Mouse (Mus musculus): ENCODE data around the gene Adra2b. TPM values are rescaled to one million over a fixed set of nuclear protein-coding genes. Genes with fewer than 3 reads are reported as not detected.

Adra2b gene
- polyA plus RNA-seq, 1 experiment: 2.1 TPM

GRCm38 (mm10) chr2:127394606-127395161 lies 31.7 kb downstream of the Adra2b start:
- Histone ChIP-seq H3K4me3 (ENCODE audit: low read depth, low read length) (no peak overlapping the region), H3K9ac (ENCODE audit: low read depth, poor library complexity, severe bottlenecking) (no peak overlapping the region), H3K27me3 (ENCODE audit: control insufficient read depth, insufficient read depth, low read length, poor library complexity, severe bottlenecking) (no peaks in the 10 kb centered on the region), H3K4me1 (ENCODE audit: control insufficient read depth, insufficient read depth, low read length) (no peaks in the 10 kb centered on the region), H3K36me3 (ENCODE audit: control insufficient read depth, insufficient read depth, low read length, poor library complexity, severe bottlenecking) (no peaks in the 10 kb centered on the region), H3K27ac (ENCODE audit: insufficient read depth, low read length) (no peak overlapping the region), H3K9me3 (replicated peaks; ENCODE audit: control insufficient read depth, insufficient read depth, low read length, poor library complexity, severe bottlenecking) (no peaks in the 10 kb centered on the region)
- TF ChIP-seq POLR2A (IDR thresholded peaks at IDR 0.05; ENCODE audit: insufficient read depth, low read length) (no peak), EP300 (IDR thresholded peaks at IDR 0.05; ENCODE audit: insufficient read depth, low read depth, low read length) (no peak), CTCF (IDR thresholded peaks at IDR 0.05; ENCODE audit: low read depth, low read length) (no peak)

GRCm38 (mm10) chr2:127398738-127399137 lies 35.7 kb downstream of the Adra2b start:
- TF ChIP-seq EP300 (IDR thresholded peaks at IDR 0.05; ENCODE audit: insufficient read depth, low read depth, low read length): no peak
- no peak for TF ChIP-seq CTCF (IDR thresholded peaks at IDR 0.05; ENCODE audit: low read depth, low read length)
- TF ChIP-seq POLR2A (IDR thresholded peaks at IDR 0.05; ENCODE audit: insufficient read depth, low read length): no peak
- H3K4me3 ChIP-seq (ENCODE audit: low read depth, low read length): no peak overlapping the region
- H3K4me1 ChIP-seq (ENCODE audit: control insufficient read depth, insufficient read depth, low read length): no peaks in the 10 kb centered on the region
- H3K36me3 ChIP-seq (ENCODE audit: control insufficient read depth, insufficient read depth, low read length, poor library complexity, severe bottlenecking): no peaks in the 10 kb centered on the region
- no peaks in the 10 kb centered on the region for H3K9me3 ChIP-seq (replicated peaks; ENCODE audit: control insufficient read depth, insufficient read depth, low read length, poor library complexity, severe bottlenecking)
- H3K27ac ChIP-seq (ENCODE audit: insufficient read depth, low read length): no peak overlapping the region
- no peaks in the 10 kb centered on the region for H3K27me3 ChIP-seq (ENCODE audit: control insufficient read depth, insufficient read depth, low read length, poor library complexity, severe bottlenecking)
- no peak overlapping the region for H3K9ac ChIP-seq (ENCODE audit: low read depth, poor library complexity, severe bottlenecking)

DNA sequence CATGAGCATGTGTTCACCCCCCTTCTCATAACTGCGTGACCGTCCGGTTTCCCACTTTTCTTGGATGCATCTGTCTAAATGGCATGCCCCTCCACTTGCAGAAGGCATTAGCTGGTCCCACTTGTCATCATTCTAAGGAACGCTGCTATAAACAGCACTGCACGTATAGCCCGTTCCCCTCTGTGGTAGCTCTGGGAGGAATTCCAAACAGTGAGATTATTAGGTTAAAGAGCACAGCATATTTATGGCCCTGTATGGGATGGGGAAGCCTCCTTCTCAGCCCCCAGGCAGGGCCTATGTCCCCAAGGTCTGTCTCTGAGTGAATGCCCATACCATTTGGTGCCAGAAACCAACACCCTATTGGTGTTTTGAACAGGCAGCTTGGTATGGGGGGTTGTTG lies 48.1 kb downstream of the Adra2b start:
- H3K4me1 ChIP-seq (ENCODE audit: control insufficient read depth, insufficient read depth, low read length): no peaks in the 10 kb centered on the region
- H3K4me3 ChIP-seq (ENCODE audit: low read depth, low read length): no peak overlapping the region
- no peak overlapping the region for H3K9ac ChIP-seq (ENCODE audit: low read depth, poor library complexity, severe bottlenecking)
- TF ChIP-seq POLR2A (IDR thresholded peaks at IDR 0.05; ENCODE audit: insufficient read depth, low read length): no peak
- no peak for TF ChIP-seq EP300 (IDR thresholded peaks at IDR 0.05; ENCODE audit: insufficient read depth, low read depth, low read length)
- no peak for TF ChIP-seq CTCF (IDR thresholded peaks at IDR 0.05; ENCODE audit: low read depth, low read length)
- H3K9me3 ChIP-seq (replicated peaks; ENCODE audit: control insufficient read depth, insufficient read depth, low read length, poor library complexity, severe bottlenecking): no peaks in the 10 kb centered on the region
- H3K36me3 ChIP-seq (ENCODE audit: control insufficient read depth, insufficient read depth, low read length, poor library complexity, severe bottlenecking): no peaks in the 10 kb centered on the region
- no peaks in the 10 kb centered on the region for H3K27me3 ChIP-seq (ENCODE audit: control insufficient read depth, insufficient read depth, low read length, poor library complexity, severe bottlenecking)
- no peak overlapping the region for H3K27ac ChIP-seq (ENCODE audit: insufficient read depth, low read length)

- H3K9me3 ChIP-seq (replicated peaks; ENCODE audit: control insufficient read depth, insufficient read depth, low read length, poor library complexity, severe bottlenecking): no peaks in the 10 kb centered on the region
- H3K27ac ChIP-seq (ENCODE audit: insufficient read depth, low read length): no peak overlapping the region
- H3K27me3 ChIP-seq (ENCODE audit: control insufficient read depth, insufficient read depth, low read length, poor library complexity, severe bottlenecking): no peaks in the 10 kb centered on the region
- no peaks in the 10 kb centered on the region for H3K36me3 ChIP-seq (ENCODE audit: control insufficient read depth, insufficient read depth, low read length, poor library complexity, severe bottlenecking)
- H3K4me3 ChIP-seq (ENCODE audit: low read depth, low read length): no peak overlapping the region
- H3K9ac ChIP-seq (ENCODE audit: low read depth, poor library complexity, severe bottlenecking): no peak overlapping the region
- no peaks in the 10 kb centered on the region for H3K4me1 ChIP-seq (ENCODE audit: control insufficient read depth, insufficient read depth, low read length)
- TF ChIP-seq EP300 (IDR thresholded peaks at IDR 0.05; ENCODE audit: insufficient read depth, low read depth, low read length) (no peak), CTCF (IDR thresholded peaks at IDR 0.05; ENCODE audit: low read depth, low read length) (no peak), POLR2A (IDR thresholded peaks at IDR 0.05; ENCODE audit: insufficient read depth, low read length) (no peak)
These were observed 52.8 kb downstream of the Adra2b start for GRCm38 (mm10) chr2:127415806-127416205.

- TF ChIP-seq CTCF (IDR thresholded peaks at IDR 0.05; ENCODE audit: low read depth, low read length): no peak
- TF ChIP-seq EP300 (IDR thresholded peaks at IDR 0.05; ENCODE audit: insufficient read depth, low read depth, low read length): no peak
- TF ChIP-seq POLR2A (IDR thresholded peaks at IDR 0.05; ENCODE audit: insufficient read depth, low read length): no peak
- Histone ChIP-seq H3K4me1 (ENCODE audit: control insufficient read depth, insufficient read depth, low read length) (no peaks in the 10 kb centered on the region), H3K9me3 (replicated peaks; ENCODE audit: control insufficient read depth, insufficient read depth, low read length, poor library complexity, severe bottlenecking) (no peaks in the 10 kb centered on the region), H3K4me3 (ENCODE audit: low read depth, low read length) (no peak overlapping the region), H3K27ac (ENCODE audit: insufficient read depth, low read length) (no peak overlapping the region), H3K27me3 (ENCODE audit: control insufficient read depth, insufficient read depth, low read length, poor library complexity, severe bottlenecking) (no peaks in the 10 kb centered on the region), H3K36me3 (ENCODE audit: control insufficient read depth, insufficient read depth, low read length, poor library complexity, severe bottlenecking) (no peaks in the 10 kb centered on the region), H3K9ac (ENCODE audit: low read depth, poor library complexity, severe bottlenecking) (no peak overlapping the region)
These were observed 53.7 kb downstream of the Adra2b start for GRCm38 (mm10) chr2:127416706-127417105.

Other genes with a start within 250 kb of the Adra2b start
- 90.3 and 97.1 TPM in 2 replicates for gene Ncaph, start 229.3 kb upstream of the Adra2b start, polyA plus RNA-seq (2011; ENCODE audit: insufficient read depth, insufficient read length, low read depth, missing spikeins)
- gene Itpripl1, start 219.8 kb upstream of the Adra2b start, polyA plus RNA-seq (2011; ENCODE audit: insufficient read depth, insufficient read length, low read depth, missing spikeins): 9.1 and 10.2 TPM in 2 replicates
- gene 1810024B03Rik, start 154.9 kb upstream of the Adra2b start, polyA plus RNA-seq (2011; ENCODE audit: insufficient read depth, insufficient read length, low read depth, missing spikeins): 1.9 and 2.4 TPM in 2 replicates
- gene Snrnp200, start 154.8 kb upstream of the Adra2b start, polyA plus RNA-seq (2011; ENCODE audit: insufficient read depth, insufficient read length, low read depth, missing spikeins): 137 and 143 TPM in 2 replicates
- gene Ciao1, start 115.4 kb upstream of the Adra2b start, polyA plus RNA-seq (2011; ENCODE audit: insufficient read depth, insufficient read length, low read depth, missing spikeins): 43.7 and 53.8 TPM in 2 replicates
- 21.7 and 22.3 TPM in 2 replicates for gene Tmem127, start 115.3 kb upstream of the Adra2b start, polyA plus RNA-seq (2011; ENCODE audit: insufficient read depth, insufficient read length, low read depth, missing spikeins)
- gene Stard7, start 93.0 kb upstream of the Adra2b start, polyA plus RNA-seq (2011; ENCODE audit: insufficient read depth, insufficient read length, low read depth, missing spikeins): 45.0 and 45.7 TPM in 2 replicates
- gene Dusp2, start 27.0 kb upstream of the Adra2b start, polyA plus RNA-seq (2011; ENCODE audit: insufficient read depth, insufficient read length, low read depth, missing spikeins): 0.61 and 1.9 TPM in 2 replicates
- not detected in 2 replicates for gene Astl, start 24.6 kb upstream of the Adra2b start, polyA plus RNA-seq (2011; ENCODE audit: insufficient read depth, insufficient read length, low read depth, missing spikeins)
- gene Gpat2, start 62.0 kb downstream of the Adra2b start, polyA plus RNA-seq (2011; ENCODE audit: insufficient read depth, insufficient read length, low read depth, missing spikeins): 0.43 and 1.2 TPM in 2 replicates
- gene Fahd2a, start 81.4 kb downstream of the Adra2b start, polyA plus RNA-seq (2011; ENCODE audit: insufficient read depth, insufficient read length, low read depth, missing spikeins): 14.8 and 16.1 TPM in 2 replicates
- 2.0 and 2.8 TPM in 2 replicates for gene Kcnip3, start 158.9 kb downstream of the Adra2b start, polyA plus RNA-seq (2011; ENCODE audit: insufficient read depth, insufficient read length, low read depth, missing spikeins)
- 1.2 and 1.3 TPM in 2 replicates for gene Prom2, start 178.3 kb downstream of the Adra2b start, polyA plus RNA-seq (2011; ENCODE audit: insufficient read depth, insufficient read length, low read depth, missing spikeins)
- 5.4 and 7.6 TPM in 2 replicates for gene Zfp661, start 223.9 kb downstream of the Adra2b start, polyA plus RNA-seq (2011; ENCODE audit: insufficient read depth, insufficient read length, low read depth, missing spikeins)
- 200 and 203 TPM in 2 replicates for gene Mrps5, start 224.0 kb downstream of the Adra2b start, polyA plus RNA-seq (2011; ENCODE audit: insufficient read depth, insufficient read length, low read depth, missing spikeins)

Data from ES-Bruce4 (cell line).